Mouse (Mus musculus): ENCODE data around the gene Nck2.

Gene Nck2

DNA sequence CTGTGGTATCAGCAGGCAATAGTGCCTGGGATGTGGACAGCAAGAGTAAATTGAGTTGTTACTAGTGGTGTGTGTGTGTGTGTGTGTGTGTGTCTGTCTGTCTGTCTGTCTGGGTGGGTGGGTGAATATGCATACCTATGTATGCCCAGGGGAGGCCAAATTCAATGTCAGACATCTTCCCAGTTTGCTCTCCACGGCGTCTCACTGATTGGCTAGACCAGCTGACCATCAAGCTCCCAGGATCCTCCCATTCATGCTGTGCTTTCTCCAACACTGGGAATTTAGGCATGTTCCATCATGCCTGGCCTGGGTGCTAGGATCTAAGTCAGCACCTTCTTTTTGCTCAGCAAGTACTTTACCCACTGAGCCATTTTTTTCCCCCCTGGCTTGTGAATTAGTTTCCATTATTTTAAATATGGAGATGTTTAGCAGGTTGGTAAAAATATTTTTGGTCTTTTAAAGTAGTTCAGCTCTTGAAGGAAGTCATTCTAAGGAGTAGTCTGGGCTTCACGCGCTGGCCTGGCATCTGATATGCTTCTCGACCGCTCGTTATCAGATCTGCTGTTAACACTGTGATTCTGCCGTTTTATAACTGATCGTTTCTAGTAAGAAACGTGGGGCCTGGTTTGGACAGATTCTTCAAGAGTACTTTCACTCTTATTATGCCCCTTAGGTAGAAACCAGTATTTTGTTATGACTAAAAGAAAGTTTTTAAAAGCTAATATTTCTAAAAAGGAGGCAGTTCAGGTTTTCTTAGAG is 26.2 kb downstream of the Nck2 start:
- DNase-seq = no peak

GRCm38 (mm10) chr1:43471180-43472045 is 27.0 kb downstream of the Nck2 start:
- DNase-seq = no peak

DNA sequence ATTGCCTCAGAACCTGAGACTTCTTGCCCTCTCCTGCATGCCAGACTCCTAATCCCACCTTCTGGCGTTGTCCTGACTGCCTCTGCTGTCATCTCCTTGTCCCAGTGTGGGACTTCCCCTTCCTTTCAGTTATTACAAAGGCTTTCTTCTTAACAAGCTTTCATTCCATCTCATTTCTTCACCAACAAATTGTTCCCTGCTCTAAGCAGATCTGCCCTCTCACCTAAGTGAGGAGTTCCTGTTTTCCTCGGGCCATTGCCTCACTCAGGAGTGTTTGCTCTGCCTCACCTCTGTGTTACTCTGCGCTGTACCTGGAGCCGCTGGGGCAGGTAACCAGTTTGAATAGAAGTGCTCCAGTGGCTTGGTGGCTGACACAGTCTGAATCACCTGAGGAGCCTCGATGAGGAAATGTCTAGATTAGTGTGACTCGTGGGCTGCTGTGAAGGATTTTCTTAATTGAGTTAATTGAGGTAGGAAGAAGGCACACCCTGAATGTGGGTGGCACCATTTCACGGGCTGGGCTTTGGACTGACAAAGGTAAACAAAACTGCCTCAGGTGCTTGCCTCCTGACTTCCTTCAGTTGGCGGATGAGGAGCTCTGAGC is 27.8 kb downstream of the Nck2 start:
- no peak for DNase-seq

DNA sequence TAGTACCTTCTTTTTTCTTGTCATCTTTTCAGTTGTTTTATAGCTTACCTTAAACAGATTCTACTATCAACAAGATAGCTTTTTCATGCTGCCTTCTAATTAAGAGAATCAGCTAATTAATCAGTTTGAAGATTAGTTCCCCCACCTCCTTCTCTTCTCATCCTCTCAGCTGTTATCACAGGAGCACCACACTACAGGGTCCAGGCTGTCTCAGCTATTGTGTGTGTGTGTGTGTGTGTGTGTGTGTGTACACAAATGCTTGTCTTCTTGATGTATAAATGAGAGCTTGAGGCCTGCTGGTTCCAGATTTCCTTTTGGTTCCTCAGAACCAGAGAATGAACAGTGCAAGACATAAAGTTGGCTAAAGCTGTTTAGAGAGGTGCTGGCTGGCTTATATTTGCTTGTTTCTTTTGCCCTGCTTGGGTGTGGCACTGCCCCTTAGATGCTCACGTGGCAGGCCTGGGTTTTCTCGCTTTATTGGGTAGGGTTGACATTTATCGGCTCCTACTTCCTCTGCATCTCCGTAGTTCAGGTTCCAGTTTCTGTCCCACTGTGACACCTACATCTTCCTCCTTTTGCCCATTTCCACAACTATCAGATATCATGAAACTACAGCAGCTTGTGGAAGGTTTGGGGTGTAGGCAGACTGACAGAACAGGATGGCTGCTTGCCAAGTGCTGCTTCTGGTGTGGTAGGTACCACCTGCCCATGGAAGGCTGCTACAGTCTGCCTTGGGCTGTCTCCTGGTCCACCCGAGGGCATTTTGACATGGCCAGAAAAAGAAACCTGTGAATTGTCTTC is 29.6 kb downstream of the Nck2 start:
- DNase-seq = peak; percentile 72 to 73

DNA sequence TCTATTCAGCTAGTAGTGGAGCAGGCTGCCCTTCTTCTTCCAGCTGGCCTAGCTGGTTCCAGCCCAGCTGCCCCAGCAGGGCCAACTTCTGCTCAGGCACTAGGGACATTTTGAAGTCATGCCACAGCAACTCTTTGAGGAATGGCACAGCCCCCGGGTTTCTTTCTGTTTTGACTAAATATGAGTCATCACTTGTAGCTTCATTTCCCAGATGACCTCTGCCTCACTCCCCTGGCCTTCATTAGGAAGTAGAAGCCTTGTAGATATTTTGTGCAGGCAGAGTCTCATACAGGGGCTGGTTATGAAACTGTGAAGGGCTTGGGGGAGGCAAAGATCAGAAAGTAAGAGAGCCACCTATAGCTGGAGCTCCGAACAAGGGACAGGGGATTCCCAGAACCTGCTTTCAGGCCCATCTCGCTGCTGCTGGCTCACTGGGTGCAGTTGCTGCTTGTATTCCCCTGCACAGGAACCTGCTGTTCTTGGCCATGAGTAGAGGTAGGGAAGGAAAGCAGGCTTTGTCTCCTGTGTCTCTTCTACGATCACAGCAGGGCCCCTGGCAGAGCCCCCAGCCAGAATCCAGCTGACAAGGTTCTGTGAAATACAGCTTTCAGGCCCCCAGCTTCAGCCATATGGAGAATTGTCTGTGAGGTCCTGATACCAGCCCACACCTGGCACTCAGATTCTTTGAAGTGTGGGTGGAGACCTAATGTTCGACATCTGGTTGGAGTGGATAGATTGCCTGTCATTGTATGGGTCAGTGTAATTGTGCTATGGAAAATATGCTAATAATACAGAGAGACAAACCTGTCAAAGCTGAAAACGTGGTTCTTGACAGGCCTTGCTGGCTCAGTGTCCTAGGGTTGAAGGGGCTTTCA is 30.4 kb downstream of the Nck2 start:
- DNase-seq = peak; percentile 35 to 38

DNA sequence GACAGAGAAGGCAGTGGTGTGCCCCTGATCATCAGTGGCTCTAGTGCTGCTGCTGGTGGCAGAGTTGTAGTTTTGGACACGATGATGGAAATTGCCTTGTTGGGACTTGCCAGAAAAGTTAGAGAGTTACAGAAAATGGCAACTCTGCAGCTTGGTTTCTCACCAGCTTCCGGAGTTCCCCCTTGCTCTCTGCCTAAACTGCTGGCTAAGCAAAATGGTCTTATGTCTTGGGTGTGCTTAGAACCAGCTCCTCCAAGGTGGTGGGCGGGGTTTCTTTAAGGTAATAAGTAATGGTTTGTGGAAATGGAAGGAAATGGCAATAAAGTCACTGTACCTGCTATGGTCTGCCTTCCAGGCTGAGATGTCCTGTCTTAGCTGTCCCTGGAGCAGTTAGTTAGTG is 33.6 kb downstream of the Nck2 start:
- DNase-seq = no peak

GRCm38 (mm10) chr1:43485204-43485603 is 40.8 kb downstream of the Nck2 start:
- DNase-seq = no peak

DNA sequence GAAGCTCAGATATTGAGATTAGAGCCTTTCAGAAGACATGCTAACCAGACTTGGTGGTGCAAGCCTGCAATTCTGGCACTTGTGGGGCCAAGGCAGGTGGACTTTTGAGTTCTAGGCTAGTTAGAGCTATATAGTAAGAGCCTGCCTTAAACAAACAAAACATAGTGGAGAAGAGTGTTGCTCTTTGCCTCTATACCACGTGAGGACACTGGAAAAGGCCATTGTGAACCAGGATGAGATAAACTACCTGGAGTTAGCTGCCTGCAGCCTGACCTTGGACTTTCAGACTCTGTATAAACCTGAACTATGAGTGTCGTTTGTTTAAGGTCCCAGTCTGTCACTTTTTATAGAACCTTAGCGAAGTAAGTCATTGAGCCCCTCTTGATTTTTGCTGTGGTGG is 42.1 kb downstream of the Nck2 start:
- no peak for DNase-seq

- no peak for DNase-seq
Observed at GRCm38 (mm10) chr1:43486956-43487722, 42.8 kb downstream of the Nck2 start.

GRCm38 (mm10) chr1:43489311-43489710 is 44.9 kb downstream of the Nck2 start:
- DNase-seq = no peak

- peak; percentile 30 to 43 for DNase-seq
Observed at GRCm38 (mm10) chr1:43491506-43492269, 47.3 kb downstream of the Nck2 start.

DNA sequence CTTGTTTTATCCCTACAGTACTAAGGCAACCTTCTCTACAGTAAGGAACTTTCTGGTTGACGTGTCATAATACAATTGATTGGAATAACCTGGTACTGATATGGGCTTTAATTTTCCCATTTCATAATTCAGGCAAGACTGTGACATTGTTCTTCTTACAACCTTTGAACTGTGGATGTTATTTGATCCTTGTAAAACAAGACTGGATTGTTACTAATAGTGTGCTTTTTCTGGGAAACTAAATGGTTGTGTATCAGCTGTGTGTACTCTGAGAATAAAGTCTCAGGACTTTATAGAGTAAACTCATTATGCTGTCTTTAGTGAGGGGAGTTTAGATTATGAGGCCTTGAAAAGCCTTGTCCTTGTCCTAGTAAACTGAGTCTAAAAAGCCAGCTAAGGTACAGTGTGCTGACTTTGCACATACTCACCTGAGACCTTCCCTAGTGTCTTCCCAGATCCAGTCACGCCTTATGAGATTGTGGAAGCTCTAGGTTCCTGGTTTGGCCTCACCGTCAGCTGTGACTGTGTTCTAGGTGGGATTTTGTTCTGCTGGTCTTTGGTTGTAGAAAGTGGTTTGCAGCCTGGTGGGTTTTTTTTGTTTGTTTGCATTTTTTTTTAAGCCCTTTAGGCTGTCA is 48.5 kb downstream of the Nck2 start:
- no peak for DNase-seq

DNA sequence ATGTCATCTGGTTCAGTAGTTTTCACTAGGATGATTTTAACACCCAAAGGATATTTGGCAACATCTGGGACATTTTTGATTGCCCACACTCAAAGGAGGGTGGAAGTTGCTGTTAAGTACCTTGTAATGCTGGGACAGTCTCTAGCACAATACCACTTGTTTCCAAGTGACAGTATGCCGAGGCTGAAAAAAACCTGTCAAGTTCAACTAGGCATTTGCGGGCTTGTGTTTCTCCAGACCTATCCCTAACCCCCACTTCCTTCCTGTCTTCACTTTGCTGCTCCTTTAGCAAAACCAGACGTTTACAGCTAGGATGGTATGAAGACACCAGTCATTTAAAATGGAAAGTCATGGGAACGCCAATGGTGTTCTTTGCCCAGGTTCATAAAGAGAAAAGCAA is 51.7 kb downstream of the Nck2 start:
- no peak for DNase-seq

- DNase-seq = no peak
Observed at GRCm38 (mm10) chr1:43496993-43497392, 52.6 kb downstream of the Nck2 start.

DNA sequence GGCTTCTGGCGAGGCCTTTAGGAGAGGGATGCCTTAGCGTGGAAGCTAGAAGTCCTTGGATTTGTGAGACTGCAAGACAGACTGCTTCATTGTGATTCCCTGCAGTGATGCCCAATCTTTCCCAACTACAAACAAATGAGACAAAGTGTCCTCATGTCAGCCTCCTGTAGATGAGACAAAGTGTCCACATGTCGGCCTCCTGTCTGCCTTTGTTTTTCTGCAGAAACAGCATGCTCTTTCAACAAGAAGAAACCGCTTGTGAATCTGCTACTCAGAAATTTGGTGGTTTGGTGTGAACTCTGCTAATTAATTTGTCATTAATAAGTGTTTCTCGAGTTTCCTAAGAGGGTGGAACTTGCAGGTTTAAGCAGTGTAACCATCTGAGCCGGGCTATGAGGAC is 53.6 kb downstream of the Nck2 start:
- peak; percentile 29 to 39 for DNase-seq

DNA sequence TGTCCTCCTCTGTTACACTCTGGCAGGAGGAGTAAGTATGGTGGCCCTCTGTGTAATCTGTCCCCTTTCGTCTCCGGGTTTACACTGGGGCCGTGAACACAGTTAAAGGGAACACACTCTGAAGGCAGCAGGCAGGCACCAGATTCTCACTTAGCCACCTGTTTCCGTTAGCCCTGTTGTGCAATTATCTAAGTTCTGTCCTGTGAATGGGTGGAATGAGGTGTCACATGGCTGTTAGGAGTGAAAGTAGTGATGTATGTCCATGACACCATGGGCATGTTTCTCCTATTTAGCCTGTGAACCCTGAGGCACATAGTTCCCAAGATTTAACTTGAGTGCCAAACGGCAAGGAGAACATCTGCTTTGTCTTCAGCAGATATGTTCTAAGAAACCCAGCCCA is 55.7 kb downstream of the Nck2 start:
- DNase-seq = no peak

- DNase-seq = no peak
Observed at GRCm38 (mm10) chr1:43501143-43501919, 57.0 kb downstream of the Nck2 start.

GRCm38 (mm10) chr1:43501920-43502791 is 57.8 kb downstream of the Nck2 start:
- no peak for DNase-seq

All from cerebellum, adult 18-20 months (tissue).